Comparison of ENCODE assay signal across 13 mouse cellular contexts in the genomic region with DNA sequence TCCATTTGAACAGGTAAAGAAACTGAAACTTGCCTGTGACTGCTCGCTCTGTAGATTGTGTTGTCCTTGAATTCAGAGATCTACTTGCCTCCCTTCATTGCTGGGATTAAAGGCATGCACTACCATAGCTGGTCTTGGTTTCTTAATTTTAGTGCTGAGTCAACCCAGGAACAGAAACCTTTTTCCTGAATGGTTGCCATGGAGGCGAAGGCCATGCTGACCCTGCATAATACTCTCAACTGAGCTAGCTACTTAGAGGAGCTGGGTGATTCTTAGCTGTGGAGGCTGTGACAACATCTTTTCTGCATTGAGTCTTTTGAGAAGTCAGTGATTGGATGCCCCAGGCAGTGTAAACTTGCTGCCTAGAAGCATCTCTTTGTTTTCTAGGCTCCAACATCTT. TPM values are rescaled to one million over a fixed set of nuclear protein-coding genes. Genes with fewer than 3 reads are reported as not detected.
"Had no signal": no experiment of that assay in that cellular context is flagged by ENCODE, and none has a peak within 500 bp of the region (broad histone marks: within the 10 kb centered on the region; RNA-seq: fewer than 3 reads in every experiment).

No protein-coding gene starts in this region.

- H3K27ac ChIP-seq: limb, embryonic 13.5 days; liver, embryonic 14.5 days; midbrain, embryonic 12.5 days; neural tube, embryonic 13.5 days had no signal

- H3K27me3 ChIP-seq: limb, embryonic 13.5 days; midbrain, embryonic 12.5 days; neural tube, embryonic 13.5 days had no signal

- H3K9me3 ChIP-seq: limb, embryonic 13.5 days; midbrain, embryonic 12.5 days; neural tube, embryonic 13.5 days had no signal

- DNase-seq: kidney, postnatal 14 days; left cerebral cortex, postnatal 4 days; lung, adult 18-20 months; retina, postnatal 1 day; right cerebral cortex, postnatal 4 days; spleen, adult 18-20 months; thymus, adult 2 months; thymus, postnatal 36 days had no signal

- H3K4me3 ChIP-seq: limb, embryonic 13.5 days; midbrain, embryonic 12.5 days; neural tube, embryonic 13.5 days had no signal

- H3K4me1 ChIP-seq: limb, embryonic 13.5 days; midbrain, embryonic 12.5 days; neural tube, embryonic 13.5 days had no signal

RNA-seq across cellular contexts. Expression of a gene that starts 34.5 kb away (rescaled TPM):
- total RNA-seq: megakaryocyte-erythroid progenitor cell, adult 5-6 weeks had no signal

RNA-seq across cellular contexts. Expression of a gene that starts 41.3 kb away (rescaled TPM):
- total RNA-seq: megakaryocyte-erythroid progenitor cell, adult 5-6 weeks had no signal
